Mouse (Mus musculus) layer of hippocampus, postnatal 25 days (tissue): ENCODE measurements around the gene Grin2d. TPM values are rescaled to one million over a fixed set of nuclear protein-coding genes. Genes with fewer than 3 reads are reported as not detected.
A peak's percentile ranks its signal among the peaks of the same experiment; 100 is the strongest.

ENCODE experiments used
- DNase-seq, 2 experiments: peaks; one replicate each; pipeline ENCODE4 v3.0.0; 2022; ENCODE audit warnings: mixed read lengths in 2 of 2, low spot score in 1 of 2; ENCODE audit errors: extremely low spot score in 1 of 2
- total RNA-seq, 2 experiments: library from RNA; stranded (reverse); gene quantifications; 2 replicates each; pipeline ENCODE4 v1.2.3; 2021

Grin2d gene
- total RNA-seq, 2 experiments from 2014 or later: 11.2 to 12.7 TPM

DNA sequence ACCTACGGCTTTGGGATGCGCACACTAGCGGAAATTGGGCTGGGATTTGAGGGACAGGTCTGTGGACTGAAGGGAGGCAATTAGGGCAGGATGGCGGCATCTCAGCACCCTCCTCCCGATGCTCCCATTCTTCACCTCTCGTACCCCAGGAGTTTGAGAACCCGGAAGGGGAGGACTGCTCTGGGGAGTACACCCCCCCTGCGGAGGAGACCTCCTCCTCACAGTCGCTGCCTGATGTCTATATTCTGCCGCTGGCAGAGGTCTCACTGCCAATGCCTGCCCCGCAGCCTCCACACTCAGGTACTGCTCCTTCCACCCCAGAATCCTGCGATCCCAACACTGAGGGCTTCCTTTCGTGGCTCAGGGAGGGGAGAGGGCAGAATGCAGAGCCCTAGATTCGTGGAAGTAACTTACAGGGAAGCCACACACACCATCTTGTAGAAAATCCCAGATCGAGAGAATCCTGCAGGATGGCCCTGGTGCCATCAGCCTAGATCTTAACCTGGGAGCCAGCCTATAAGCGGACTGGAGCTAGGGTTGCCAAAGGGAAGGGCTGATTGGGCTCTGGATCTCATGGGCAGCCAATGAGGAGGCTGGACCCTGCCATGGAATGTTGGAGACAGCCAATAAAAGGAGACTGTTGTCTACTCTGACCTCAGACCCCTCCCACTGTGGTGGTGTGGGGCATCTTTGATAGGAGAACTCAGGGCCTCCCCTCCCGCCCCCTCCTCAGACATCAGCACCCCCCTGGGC, 91.3 kb downstream of the Grin2d start:
- no peak for DNase-seq

DNA sequence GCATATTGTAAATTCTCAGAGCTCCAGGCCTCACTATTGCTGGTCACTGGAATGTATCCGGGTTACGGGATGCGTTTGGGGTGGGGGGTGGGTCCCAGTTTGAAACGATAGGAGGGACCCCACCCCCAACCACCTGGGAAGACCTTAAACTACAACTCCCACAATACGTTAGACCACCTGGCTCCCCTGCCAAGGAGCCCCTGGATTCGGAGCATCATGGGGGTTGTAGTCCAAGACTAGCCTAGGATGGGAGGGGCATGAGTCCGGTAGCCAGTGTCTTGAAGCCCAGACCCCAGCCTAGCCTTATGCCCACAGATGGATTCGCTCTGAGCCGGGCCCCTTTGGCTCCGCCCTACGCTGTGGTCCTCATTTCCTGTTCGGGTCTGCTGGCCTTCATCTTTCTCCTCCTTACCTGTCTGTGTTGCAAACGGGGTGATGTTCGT, 92.0 kb downstream of the Grin2d start:
- DNase-seq: no peak

DNA sequence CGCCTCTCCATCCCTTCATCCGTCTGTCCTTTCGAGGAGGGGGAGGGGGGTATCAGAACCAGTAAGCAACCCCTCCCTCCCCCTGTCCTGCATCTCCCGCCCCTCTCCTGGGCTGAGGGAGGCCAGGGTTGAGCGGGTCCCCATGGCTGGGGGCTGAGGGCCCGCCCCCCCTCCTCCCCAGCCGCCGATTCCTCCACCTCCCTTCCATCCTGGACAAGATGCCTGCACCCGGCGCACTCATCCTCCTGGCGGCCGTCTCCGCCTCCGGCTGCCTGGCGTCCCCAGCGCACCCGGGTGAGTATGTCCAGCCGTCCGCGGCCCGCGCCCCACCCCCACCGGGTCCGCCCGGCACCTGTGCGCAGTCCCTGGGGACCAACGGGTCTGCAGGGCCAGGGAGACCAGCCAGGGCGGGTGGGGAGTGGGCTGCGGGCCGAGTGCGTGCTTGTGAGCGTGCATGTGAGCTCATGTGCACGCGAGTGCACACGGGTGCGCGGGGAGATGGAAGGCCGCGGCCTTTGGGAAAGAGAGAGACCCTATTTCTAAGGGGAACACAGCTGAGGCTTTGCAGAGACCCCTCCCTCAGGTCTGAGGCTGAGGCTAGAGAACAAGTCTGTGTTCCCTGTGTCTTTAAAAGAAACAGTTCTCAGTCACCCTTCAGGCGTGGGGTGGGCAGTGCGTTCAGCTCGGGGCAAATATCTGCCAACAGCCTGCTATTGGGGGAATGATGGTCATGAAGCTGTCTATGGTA, 92.6 kb downstream of the Grin2d start:
- DNase-seq: no peak

DNA sequence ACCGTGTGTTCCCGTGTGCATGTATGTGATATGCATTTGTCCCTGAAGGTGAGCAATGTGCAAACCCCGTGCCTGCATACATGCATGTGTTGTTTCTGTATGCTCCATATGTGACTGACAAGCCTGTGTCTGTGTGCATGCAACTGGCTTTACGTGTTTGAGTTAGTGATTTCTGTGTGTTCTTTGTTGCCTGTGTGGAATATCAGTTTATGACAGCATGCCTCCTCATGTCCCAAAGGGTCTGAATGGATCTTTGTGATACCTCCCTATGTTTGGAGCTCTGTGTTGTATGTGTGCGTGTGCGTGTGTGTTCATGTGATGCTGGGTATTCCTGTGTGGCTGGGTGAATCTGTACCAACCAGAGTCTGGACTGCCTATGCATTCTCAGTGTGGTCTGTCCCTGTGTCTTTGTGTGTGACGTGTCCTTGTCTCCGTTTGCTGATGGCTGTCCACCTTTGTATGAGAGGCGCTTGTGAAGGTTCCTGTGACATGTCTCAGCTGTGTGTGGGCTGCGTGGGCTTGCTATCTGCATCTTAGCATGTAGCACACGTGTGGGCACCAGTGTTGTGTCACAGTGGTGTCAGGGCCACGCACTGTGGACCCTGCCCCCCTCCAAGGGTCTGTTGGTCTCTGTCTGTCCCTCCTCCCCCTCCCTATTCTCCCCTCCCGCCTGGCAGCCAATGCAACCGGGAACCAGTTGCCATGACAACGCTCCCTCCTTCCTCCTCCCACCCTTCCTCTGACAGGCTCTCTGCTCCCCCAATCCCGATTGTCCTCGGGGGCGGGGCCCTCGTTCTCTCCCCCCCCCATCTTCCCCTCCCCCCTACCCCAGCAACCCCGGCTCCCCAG, 93.4 kb downstream of the Grin2d start, which contains the start of gene Sult2b1:
Gene Sult2b1 (minus strand): TSS at position 146 of the 849 bp plus-strand sequence.
- DNase-seq: peak; percentile 78 to 83

DNA sequence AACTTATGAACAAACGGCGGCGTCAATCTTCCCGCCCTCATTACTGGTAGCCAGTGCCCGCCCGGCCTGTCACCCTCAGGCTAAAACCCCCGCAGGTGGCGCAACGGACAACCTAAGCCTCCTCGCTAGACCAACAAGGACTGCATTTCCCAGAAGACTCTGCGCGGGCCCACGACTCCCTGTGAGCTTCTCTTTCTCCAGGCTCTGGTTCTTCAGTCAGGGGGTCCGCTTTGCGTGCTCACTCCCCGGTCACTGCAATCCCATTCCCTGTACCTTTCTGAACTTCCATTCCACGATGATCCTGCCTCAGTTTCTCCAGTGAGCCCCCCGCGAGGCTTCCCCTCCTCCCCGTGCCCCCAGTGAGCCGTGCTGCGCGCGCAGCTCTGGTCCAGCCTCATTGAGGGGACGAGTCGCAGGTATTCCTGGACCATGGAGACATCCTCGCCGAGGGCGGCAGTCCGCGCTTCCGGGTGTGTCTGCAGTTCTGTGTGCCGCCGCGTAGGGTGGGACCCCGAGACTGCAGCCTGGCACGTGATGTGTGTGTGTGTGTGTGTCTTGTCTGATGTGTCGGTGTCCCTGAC, 94.6 kb downstream of the Grin2d start, which contains the start of gene Lmtk3:
Gene Lmtk3 (plus strand): TSS at position 228 of the 581 bp plus-strand sequence.
- peak; percentile 63 to 70 for DNase-seq

DNA sequence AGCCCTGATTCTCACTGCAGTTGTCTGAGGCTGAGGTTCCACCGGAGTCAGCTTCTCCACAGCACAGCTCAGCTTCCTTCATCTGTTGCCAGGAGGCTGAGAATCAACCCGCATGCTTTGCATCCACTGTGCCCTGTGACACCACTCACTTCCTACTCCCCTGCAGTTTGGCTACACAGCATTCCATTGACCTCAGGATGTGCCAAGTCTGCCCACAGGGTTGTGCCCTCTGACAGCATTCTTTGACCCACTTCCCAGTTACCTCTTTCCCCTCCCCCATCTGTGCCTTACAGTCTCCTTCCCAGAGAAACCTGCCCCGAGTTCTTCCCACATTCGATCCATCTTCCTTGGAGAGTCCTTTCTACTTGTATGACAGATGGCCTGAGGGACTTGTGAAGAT, 95.9 kb downstream of the Grin2d start:
- DNase-seq: no peak

Other genes starting within 250 kb of the Grin2d start
- 1 to 10 TPM; 3.1 to 3.4 TPM for gene Mamstr, start 238.4 kb downstream of the Grin2d start, total RNA-seq
- gene Fut2, start 212.0 kb downstream of the Grin2d start, total RNA-seq: under 1 TPM; 0.31 to 0.32 TPM
- 1 to 10 TPM; 3.4 to 4.5 TPM for gene Ntn5, start 194.4 kb downstream of the Grin2d start, total RNA-seq
- under 1 TPM; 0.80 to 0.86 TPM for gene Sec1, start 184.0 kb downstream of the Grin2d start, total RNA-seq
- 100 to 1,000 TPM; 164 to 190 TPM for gene Car11, start 178.5 kb downstream of the Grin2d start, total RNA-seq
- 10 to 100 TPM; 65.3 to 80.4 TPM for gene Dbp, start 173.3 kb downstream of the Grin2d start, total RNA-seq
- 100 to 1,000 TPM; 342 to 393 TPM for gene Rpl18, start 162.9 kb downstream of the Grin2d start, total RNA-seq
- gene Sphk2, start 160.4 kb downstream of the Grin2d start, total RNA-seq: 10 to 100 TPM; 33.7 to 34.7 TPM
- gene Fam83e, start 157.2 kb downstream of the Grin2d start, total RNA-seq: under 1 TPM; 0.12 to 0.21 TPM
- gene Spaca4, start 152.6 kb downstream of the Grin2d start, total RNA-seq: not detected
- gene Lmtk3, start 94.6 kb downstream of the Grin2d start, total RNA-seq: 100 to 1,000 TPM; 256 to 314 TPM
- 1 to 10 TPM; 6.8 to 9.1 TPM for gene Sult2b1, start 93.7 kb downstream of the Grin2d start, total RNA-seq
- gene Cyth2, start 63.8 kb downstream of the Grin2d start, total RNA-seq: 100 to 1,000 TPM; 153 to 154 TPM
- gene Kcnj14, start 53.6 kb downstream of the Grin2d start, total RNA-seq: 1 to 10 TPM; 1.4 to 2.6 TPM
- gene Grwd1, start 47.4 kb downstream of the Grin2d start, total RNA-seq: 10 to 100 TPM; 20.0 to 20.8 TPM
- 10 to 100 TPM; 74.9 to 75.2 TPM for gene Kdelr1, start 5.6 kb downstream of the Grin2d start, total RNA-seq
- not detected for gene Syngr4, start 18.3 kb upstream of the Grin2d start, total RNA-seq
- 10 to 100 TPM; 22.5 to 24.6 TPM for gene Tmem143, start 18.6 kb upstream of the Grin2d start, total RNA-seq
- gene Emp3, start 43.0 kb upstream of the Grin2d start, total RNA-seq: 1 to 10 TPM; 2.2 to 2.5 TPM
- gene Ccdc114, start 45.7 kb upstream of the Grin2d start, total RNA-seq: 1 to 10 TPM; 3.1 to 3.2 TPM
- 1 to 10 TPM; 2.3 to 4.3 TPM for gene Abcc6, start 151.9 kb upstream of the Grin2d start, total RNA-seq
- 100 to 1,000 TPM; 103 to 109 TPM for gene Nomo1, start 155.3 kb upstream of the Grin2d start, total RNA-seq
- 10 to 100 TPM; 31.8 to 31.9 TPM for gene Kcnj11, start 222.4 kb upstream of the Grin2d start, total RNA-seq